Mouse (Mus musculus) right cerebral cortex, postnatal 25 days (tissue): ENCODE data around the gene Vbp1.

Experiments
- DNase-seq: peaks from one replicate; pipeline ENCODE4 v3.0.0; 2022

Gene Vbp1

GRCm38 (mm10) chrX:75514179-75514972 lies at the start of gene Vbp1:
Gene Vbp1 (plus strand): TSS chrX:75514299.
- DNase-seq, result peak; percentile 84

- peak; percentile 58 for DNase-seq
Measured at GRCm38 (mm10) chrX:75475182-75475644, 38.9 kb upstream of the Vbp1 start.

- DNase-seq, result no peak
Measured at GRCm38 (mm10) chrX:75489886-75490285, 24.2 kb upstream of the Vbp1 start.

GRCm38 (mm10) chrX:75513787-75514178 lies 316 bp upstream of the Vbp1 start:
- no peak for DNase-seq

DNA sequence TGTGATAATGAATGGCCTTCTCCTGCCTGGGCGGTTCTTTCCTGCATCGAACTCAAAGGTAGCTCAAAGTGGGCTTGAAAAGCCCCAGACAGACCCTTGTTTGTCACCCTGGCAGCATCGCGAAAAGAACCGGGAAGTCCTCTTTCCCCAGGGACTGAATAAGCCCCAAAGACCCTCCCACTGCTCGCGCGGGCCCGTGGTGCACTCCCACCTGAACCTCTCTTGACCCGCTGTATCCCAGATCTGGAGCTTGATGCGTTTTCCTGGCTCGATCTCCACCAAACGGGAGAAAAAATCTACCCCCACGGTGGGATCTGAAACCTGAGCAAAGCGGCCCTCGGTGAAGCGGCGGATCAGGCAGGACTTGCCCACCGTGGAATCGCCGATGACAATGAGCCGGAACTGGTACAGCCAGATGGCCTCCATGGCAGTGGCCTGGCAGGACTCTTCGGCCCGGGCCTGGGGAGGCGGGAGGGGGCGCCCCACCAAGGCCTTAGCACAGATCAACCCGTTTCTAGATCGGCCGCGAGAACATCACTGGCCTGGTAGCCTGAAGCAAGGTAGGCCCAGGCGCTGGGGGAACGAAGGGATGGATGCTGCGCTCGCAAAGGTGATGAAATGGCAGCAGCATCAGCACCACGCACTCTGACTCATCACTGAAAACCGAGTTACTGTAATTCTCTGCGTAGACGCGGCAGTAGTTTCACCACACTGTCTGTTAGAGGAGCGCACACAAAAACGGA lies 63.7 kb downstream of the Vbp1 start, which contains the start of gene Rab39b:
Gene Rab39b (minus strand): TSS at position 650 of the 743 bp plus-strand sequence.
- DNase-seq, result peak; percentile 59

DNA sequence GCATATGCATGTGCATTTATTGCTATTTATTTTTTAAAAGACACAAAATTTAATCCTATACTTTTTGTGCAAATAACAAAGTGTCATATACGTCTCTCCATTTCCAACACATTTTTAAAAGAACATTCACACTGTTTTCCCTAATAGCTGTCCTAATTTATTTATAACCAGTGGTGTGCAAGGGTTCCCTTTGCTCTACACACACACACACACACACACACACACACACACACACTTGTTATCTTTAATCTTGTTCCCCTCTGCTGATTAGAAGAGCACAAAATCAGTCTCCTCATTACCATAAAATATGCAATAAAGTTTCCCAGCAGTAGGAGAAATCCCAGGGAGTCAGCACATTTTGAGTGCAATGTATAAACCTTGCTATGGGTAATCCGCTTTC lies 64.4 kb downstream of the Vbp1 start:
- DNase-seq, result no peak
